Comparison of ENCODE assay signal across 14 mouse cellular contexts in the genomic region with DNA sequence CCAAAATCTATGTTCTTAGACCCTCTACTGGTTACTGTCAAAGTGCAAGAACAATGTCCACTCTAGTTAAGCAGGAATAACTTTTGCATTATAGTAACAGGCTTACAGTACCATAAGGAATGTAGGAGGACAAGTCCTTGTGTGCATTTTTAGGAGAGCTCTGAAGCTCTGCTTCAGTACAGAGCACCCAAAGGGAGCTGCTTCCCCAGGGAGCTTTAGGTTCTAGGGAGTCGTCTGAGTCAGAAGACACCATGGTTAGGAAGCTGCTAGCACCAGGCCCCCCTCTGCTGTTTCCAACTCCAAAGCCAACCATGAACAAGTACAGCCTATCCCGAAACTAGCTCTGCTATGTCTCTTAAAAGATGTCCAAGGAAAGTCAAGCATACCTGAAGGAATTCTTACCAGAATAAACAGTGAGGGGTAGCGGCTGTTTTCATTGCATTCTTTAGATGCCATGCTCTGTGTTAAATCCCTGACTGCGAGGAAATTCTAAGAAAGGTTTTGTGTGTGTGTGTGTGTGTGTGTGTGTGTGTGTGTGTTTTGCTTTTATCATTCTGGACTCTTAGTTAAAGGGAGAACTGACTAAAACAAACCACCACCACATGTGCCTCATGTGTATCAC.
DNase-seq lines count a peak whose midpoint lies in the region; ATAC-seq lines count a peak whose summit lies in the region.
"Had no signal": no experiment of that assay in that cellular context is flagged by ENCODE, and none has a peak within 500 bp of the region (broad histone marks: within the 10 kb centered on the region; RNA-seq: fewer than 3 reads in every experiment).

No protein-coding gene starts in this region.

- ATAC-seq in intestine, embryonic 15.5 days = peak; percentile 43; the same call in 1 of the 2 replicates
- ATAC-seq in stomach, embryonic 14.5 days (ENCODE audit: insufficient number of reproducible peaks, insufficient read depth, low FRiP score, low read depth) = no peak
- ATAC-seq: forebrain, embryonic 13.5 days had no signal

- no peaks in the 10 kb centered on the region for H3K36me3 ChIP-seq in intestine, embryonic 15.5 days
- no peaks in the 10 kb centered on the region for H3K36me3 ChIP-seq in stomach, embryonic 14.5 days (ENCODE audit: control insufficient read depth, insufficient read depth, low read length)
- H3K36me3 ChIP-seq: heart, embryonic 15.5 days; midbrain, embryonic 12.5 days had no signal

- no peak overlapping the region for H3K4me3 ChIP-seq in intestine, embryonic 15.5 days (replicated peaks)
- H3K4me3 ChIP-seq in stomach, embryonic 14.5 days (ENCODE audit: low read depth, low read length) = no peak overlapping the region
- H3K4me3 ChIP-seq: forebrain, embryonic 13.5 days; heart, embryonic 15.5 days; midbrain, embryonic 12.5 days had no signal

- H3K27ac ChIP-seq in intestine, embryonic 15.5 days = peak overlapping the region; percentile 30; the same call in 1 of the 2 replicates
- H3K27ac ChIP-seq in stomach, embryonic 14.5 days (ENCODE audit: low read length) = peak overlapping the region; percentile 44; the same call in 1 of the 2 replicates
- H3K27ac ChIP-seq: forebrain, embryonic 13.5 days; heart, embryonic 15.5 days; macrophage; midbrain, embryonic 12.5 days had no signal

- no peaks in the 10 kb centered on the region for H3K4me1 ChIP-seq in intestine, embryonic 15.5 days (replicated peaks)
- H3K4me1 ChIP-seq in stomach, embryonic 14.5 days (ENCODE audit: control insufficient read depth, insufficient read depth, low read length) = peaks cover 6% of the 10 kb centered on the region; the same call in 1 of the 2 replicates

- 32% methylated on average over 4 of the region's 4 CpGs for WGBS in intestine, embryonic 15.5 days
- WGBS in stomach, embryonic 14.5 days = 22% methylated on average over 4 of the region's 4 CpGs

- H3K9me3 ChIP-seq in intestine, embryonic 15.5 days = no peaks in the 10 kb centered on the region
- H3K9me3 ChIP-seq in stomach, embryonic 14.5 days (ENCODE audit: control insufficient read depth, low read depth, low read length) = no peaks in the 10 kb centered on the region
- H3K9me3 ChIP-seq: forebrain, embryonic 13.5 days; heart, embryonic 15.5 days; midbrain, embryonic 12.5 days had no signal

- H3K27me3 ChIP-seq in intestine, embryonic 15.5 days (replicated peaks) = no peaks in the 10 kb centered on the region
- H3K27me3 ChIP-seq in stomach, embryonic 14.5 days (ENCODE audit: control insufficient read depth, insufficient read depth, low read length) = no peaks in the 10 kb centered on the region
- H3K27me3 ChIP-seq: forebrain, embryonic 13.5 days; heart, embryonic 15.5 days; midbrain, embryonic 12.5 days had no signal

- peak; percentile 7 to 12 for DNase-seq in kidney, postnatal 4 days
- DNase-seq in kidney, postnatal 25 days = no peak
- DNase-seq in ZHBTc4 (ENCODE audit: low read depth, low spot score) = peak; percentile 35
- DNase-seq in testis, postnatal 14 days (ENCODE audit: low spot score) = no peak
- no peak for DNase-seq in ovary, adult 18-20 months (ENCODE audit: low spot score)
- DNase-seq: cerebellum, adult 11 months; cerebellum, postnatal 14 days; right cerebral cortex, postnatal 4 days had no signal

- no peak overlapping the region for H3K9ac ChIP-seq in intestine, embryonic 15.5 days
- H3K9ac ChIP-seq in stomach, embryonic 14.5 days (replicated peaks; ENCODE audit: low read depth, low read length) = no peak overlapping the region
- H3K9ac ChIP-seq: forebrain, embryonic 13.5 days; heart, embryonic 15.5 days; midbrain, embryonic 12.5 days had no signal

- no peak overlapping the region for H3K4me2 ChIP-seq in intestine, embryonic 15.5 days (replicated peaks)
- no peak overlapping the region for H3K4me2 ChIP-seq in stomach, embryonic 14.5 days (replicated peaks; ENCODE audit: low read depth, low read length)
- H3K4me2 ChIP-seq: forebrain, embryonic 13.5 days; heart, embryonic 15.5 days; midbrain, embryonic 12.5 days had no signal

Comparison
In these comparisons a context has a peak if more than half of its experiments do, and no peak if none do; other contexts are left out.
1. DNase-seq: peak in kidney, postnatal 4 days (2 of 2) and ZHBTc4 (single experiment); none in kidney, postnatal 25 days (0 of 2), testis, postnatal 14 days (single experiment) and ovary, adult 18-20 months (single experiment).